Mouse (Mus musculus): Measurements from ENCODE around the gene Ttll1.

GRCm38 (mm10) chr15:83523638-83524332 lies 13.1 kb upstream of the Ttll1 start:
- TF ChIP-seq CTCF (IDR thresholded peaks at IDR 0.05; ENCODE audit: extremely low read depth, insufficient read depth, insufficient read length, insufficient replicate concordance) (no peak), POLR2A (IDR thresholded peaks at IDR 0.05; ENCODE audit: low read depth, low read length) (no peak)
